Mouse (Mus musculus) right cerebral cortex, postnatal 25 days (tissue): ENCODE measurements around the gene Plekhg1.

Experiments
- DNase-seq: peaks from one replicate; pipeline ENCODE4 v3.0.0; 2022

The Plekhg1 gene

GRCm38 (mm10) chr10:3898068-3898467 lies 157.9 kb downstream of the Plekhg1 start:
- DNase-seq, result no peak

- DNase-seq, result no peak
These were observed 160.3 kb downstream of the Plekhg1 start for GRCm38 (mm10) chr10:3900416-3900956.

GRCm38 (mm10) chr10:3905747-3906146 lies 165.6 kb downstream of the Plekhg1 start:
- no peak for DNase-seq

- DNase-seq, result no peak
These were observed 173.9 kb downstream of the Plekhg1 start for GRCm38 (mm10) chr10:3914104-3914503.

- no peak for DNase-seq
These were observed 180.4 kb downstream of the Plekhg1 start for GRCm38 (mm10) chr10:3920368-3921152.

- DNase-seq, result no peak
These were observed 187.9 kb downstream of the Plekhg1 start for GRCm38 (mm10) chr10:3928008-3928545.

GRCm38 (mm10) chr10:3931831-3932230 lies 191.7 kb downstream of the Plekhg1 start:
- no peak for DNase-seq

GRCm38 (mm10) chr10:3933311-3933940 lies 193.3 kb downstream of the Plekhg1 start:
- DNase-seq, result no peak

GRCm38 (mm10) chr10:3936864-3937263 lies 196.7 kb downstream of the Plekhg1 start:
- no peak for DNase-seq

- no peak for DNase-seq
These were observed 199.9 kb downstream of the Plekhg1 start for GRCm38 (mm10) chr10:3939895-3940595.

- no peak for DNase-seq
These were observed 200.4 kb downstream of the Plekhg1 start for GRCm38 (mm10) chr10:3940596-3940975.

- DNase-seq, result no peak
These were observed 201.0 kb downstream of the Plekhg1 start for GRCm38 (mm10) chr10:3941054-3941757.

GRCm38 (mm10) chr10:3942289-3942688 lies 202.1 kb downstream of the Plekhg1 start:
- DNase-seq, result no peak

- peak; percentile 22 for DNase-seq
These were observed 203.6 kb downstream of the Plekhg1 start for GRCm38 (mm10) chr10:3943492-3944395.

- no peak for DNase-seq
These were observed 206.7 kb downstream of the Plekhg1 start for GRCm38 (mm10) chr10:3946871-3947270.

- DNase-seq, result no peak
These were observed 207.2 kb downstream of the Plekhg1 start for GRCm38 (mm10) chr10:3947346-3947745.

- no peak for DNase-seq
These were observed 209.1 kb downstream of the Plekhg1 start for GRCm38 (mm10) chr10:3949306-3949705.

- no peak for DNase-seq
These were observed 216.3 kb downstream of the Plekhg1 start for GRCm38 (mm10) chr10:3956471-3956870.

GRCm38 (mm10) chr10:3958591-3958990 lies 218.4 kb downstream of the Plekhg1 start:
- DNase-seq, result no peak

GRCm38 (mm10) chr10:3969026-3969425 lies 228.9 kb downstream of the Plekhg1 start:
- no peak for DNase-seq

GRCm38 (mm10) chr10:3972237-3972636 lies 232.1 kb downstream of the Plekhg1 start:
- DNase-seq, result no peak
